Mouse (Mus musculus) hindbrain, embryonic 12.5 days (tissue): ENCODE results near the gene Tomm20l. TPM values are rescaled to one million over a fixed set of nuclear protein-coding genes. Genes with fewer than 3 reads are reported as not detected.

Source experiments
- ATAC-seq: fragments of 200-750 bp; cut with Nextera tagmentation; 2 replicates; pipeline ENCODE4 v1.8.0; 2017; ENCODE audit warnings: moderate TSS enrichment; ENCODE audit not compliant: low FRiP score
- H3K27ac ChIP-seq: fragments of 300-500 bp; sonication (generic); 2 replicates; pipeline ENCODE4 v1.5.1; 2016; ENCODE audit warnings: mild to moderate bottlenecking
- H3K27me3 ChIP-seq: fragments of 300-500 bp; sonication (generic); 2 replicates; pipeline ENCODE4 v1.6.1; 2016; ENCODE audit warnings: mild to moderate bottlenecking
- H3K36me3 ChIP-seq: fragments of 300-500 bp; sonication (generic); 2 replicates; pipeline ENCODE4 v1.6.1; 2016; ENCODE audit warnings: mild to moderate bottlenecking
- H3K4me1 ChIP-seq: fragments of 300-500 bp; sonication (generic); 2 replicates; pipeline ENCODE4 v1.6.1; 2016
- H3K4me2 ChIP-seq: fragments of 300-500 bp; sonication (generic); replicated peaks from 2 replicates; pipeline ENCODE4 v1.6.1; 2016; ENCODE audit warnings: mild to moderate bottlenecking
- H3K4me3 ChIP-seq: fragments of 300-500 bp; sonication (generic); 2 replicates; pipeline ENCODE4 v1.5.1; 2016; ENCODE audit warnings: mild to moderate bottlenecking
- H3K9ac ChIP-seq: fragments of 300-500 bp; sonication (generic); 2 replicates; pipeline ENCODE4 v1.6.1; 2016; ENCODE audit warnings: mild to moderate bottlenecking, moderate library complexity
- H3K9me3 ChIP-seq: fragments of 300-500 bp; sonication (generic); replicated peaks from 2 replicates; pipeline ENCODE4 v1.6.1; 2016; ENCODE audit warnings: mild to moderate bottlenecking
- WGBS: fragments of 180-500 bp; shearing (Covaris S2); methylation state at CpG from one replicate; pipeline ENCODE4 v1.1.7; 2016; 5-methylcytosine and 5-hydroxymethylcytosine counted together
- polyA plus RNA-seq: library from polyadenylated mRNA; unstranded; fragments of >200 nt; fragmentation: Nextera tagmentation; extraction: Ambion mirVana; gene quantifications from 2 replicates; pipeline ENCODE4 v1.2.1, GENCODE M21; 2016

Gene Tomm20l
- polyA plus RNA-seq, 1 experiment from 2014 or later, result not detected

GRCm38 (mm10) chr12:71164410-71164809 is 53.2 kb downstream of the Tomm20l start:
- Histone ChIP-seq H3K9me3 (no peaks in the 10 kb centered on the region), H3K27me3 (no peaks in the 10 kb centered on the region), H3K36me3 (peaks cover 70% of the 10 kb centered on the region), H3K4me2 (no peak overlapping the region), H3K4me3 (no peak overlapping the region), H3K27ac (no peak overlapping the region), H3K9ac (no peak overlapping the region), H3K4me1 (no peaks in the 10 kb centered on the region)
- WGBS, result 95% methylated on average over 9 of the region's 9 CpGs
- ATAC-seq, result no peak

GRCm38 (mm10) chr12:71169911-71170310 is 58.7 kb downstream of the Tomm20l start:
- Histone ChIP-seq H3K4me3 (no peak overlapping the region), H3K4me2 (no peak overlapping the region), H3K9me3 (no peaks in the 10 kb centered on the region), H3K4me1 (no peaks in the 10 kb centered on the region), H3K9ac (no peak overlapping the region), H3K27me3 (no peaks in the 10 kb centered on the region), H3K36me3 (peaks cover 59% of the 10 kb centered on the region), H3K27ac (no peak overlapping the region)
- WGBS, result 97% methylated on average over 1 of the region's 1 CpGs
- ATAC-seq, result no peak

Other genes with a start within 250 kb of the Tomm20l start
- gene Actr10, start 173.6 kb upstream of the Tomm20l start, polyA plus RNA-seq, result 228 and 246 TPM in 2 replicates
- gene Psma3, start 136.8 kb upstream of the Tomm20l start, polyA plus RNA-seq, result 509 and 532 TPM in 2 replicates
- 35.1 and 36.4 TPM in 2 replicates for gene Arid4a, start 95.4 kb upstream of the Tomm20l start, polyA plus RNA-seq
- gene Timm9, start 25.3 kb downstream of the Tomm20l start, polyA plus RNA-seq, result 64.6 and 72.8 TPM in 2 replicates
- gene 2700049A03Rik, start 25.4 kb downstream of the Tomm20l start, polyA plus RNA-seq, result 17.9 and 18.6 TPM in 2 replicates
- gene Dact1, start 198.5 kb downstream of the Tomm20l start, polyA plus RNA-seq, result 50.6 and 53.0 TPM in 2 replicates